Mouse (Mus musculus) ES-E14 (cell line): Measurements from ENCODE around the gene Gm11733.

Experiments
- HCFC1 ChIP-seq: IDR thresholded peaks from 2 replicates; pipeline ENCODE4 v1.6.1; 2012; ENCODE audit warnings: low read length, inconsistent platforms, borderline replicate concordance; ENCODE audit not compliant: insufficient read depth
- MAFK ChIP-seq: IDR thresholded peaks from 2 replicates; pipeline ENCODE4 v1.6.1; 2014; ENCODE audit warnings: mild to moderate bottlenecking, low read depth, low read length, inconsistent platforms; ENCODE audit not compliant: insufficient read depth
- ZC3H11A ChIP-seq: IDR thresholded peaks from 2 replicates; pipeline ENCODE4 v1.6.1; 2012; ENCODE audit warnings: low read depth, mild to moderate bottlenecking, inconsistent platforms, low read length, borderline replicate concordance
- ZNF384 ChIP-seq: IDR thresholded peaks from 2 replicates; pipeline ENCODE4 v1.6.1; 2012; ENCODE audit warnings: low read depth, low read length, inconsistent platforms

GRCm38 (mm10) chr11:117491408-117492208, 7.4 kb downstream of the Gm11733 start:
- TF ChIP-seq ZC3H11A (no peak), ZNF384 (no peak), MAFK (no peak), HCFC1 (no peak)
